Mouse (Mus musculus) cerebellum, adult 18-20 months (tissue): ENCODE data around the gene Ntng1.
A peak's percentile ranks its signal among the peaks of the same experiment; 100 is the strongest.
"Not testable (repeated sequence)": the region's sequence is repeated elsewhere in the genome, so short reads cannot be mapped to it uniquely, and the experiment has no call there.

ENCODE experiments used
- DNase-seq, 2 experiments: peaks; one replicate each; pipeline ENCODE4 v3.0.0; 2021

Gene Ntng1

GRCm38 (mm10) chr3:109775200-109775599 lies 368.6 kb downstream of the Ntng1 start:
- DNase-seq: no peak

- DNase-seq: no peak
Observed at GRCm38 (mm10) chr3:109772120-109772519, 371.7 kb downstream of the Ntng1 start.

GRCm38 (mm10) chr3:109766939-109767338 lies 376.9 kb downstream of the Ntng1 start:
- DNase-seq: no peak

DNA sequence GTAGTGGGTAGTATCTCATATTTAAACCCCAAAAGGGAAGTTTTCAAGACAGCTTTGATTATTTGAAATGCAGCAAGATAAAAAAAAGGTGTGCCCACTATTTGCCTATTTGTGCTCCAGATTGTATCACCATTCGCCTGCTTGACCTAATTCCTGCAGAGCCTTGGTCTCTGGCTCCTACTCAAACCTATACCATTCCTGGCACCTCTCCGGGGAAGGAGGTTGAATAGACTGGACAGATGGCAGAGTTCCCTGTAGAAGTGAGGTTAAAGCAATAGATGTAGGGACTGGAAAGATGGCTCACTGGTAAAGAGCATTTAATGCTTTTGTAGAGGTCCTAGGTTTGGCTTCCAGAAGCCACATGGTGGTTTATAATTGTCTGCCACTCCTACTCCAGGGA lies 378.2 kb downstream of the Ntng1 start:
- DNase-seq: peak; percentile 70

GRCm38 (mm10) chr3:109765141-109765540 lies 378.7 kb downstream of the Ntng1 start:
- DNase-seq: no peak

- no peak for DNase-seq
Observed at GRCm38 (mm10) chr3:109756426-109756825, 387.4 kb downstream of the Ntng1 start.

GRCm38 (mm10) chr3:109747593-109747992 lies 396.2 kb downstream of the Ntng1 start:
- DNase-seq: not testable (repeated sequence)

DNA sequence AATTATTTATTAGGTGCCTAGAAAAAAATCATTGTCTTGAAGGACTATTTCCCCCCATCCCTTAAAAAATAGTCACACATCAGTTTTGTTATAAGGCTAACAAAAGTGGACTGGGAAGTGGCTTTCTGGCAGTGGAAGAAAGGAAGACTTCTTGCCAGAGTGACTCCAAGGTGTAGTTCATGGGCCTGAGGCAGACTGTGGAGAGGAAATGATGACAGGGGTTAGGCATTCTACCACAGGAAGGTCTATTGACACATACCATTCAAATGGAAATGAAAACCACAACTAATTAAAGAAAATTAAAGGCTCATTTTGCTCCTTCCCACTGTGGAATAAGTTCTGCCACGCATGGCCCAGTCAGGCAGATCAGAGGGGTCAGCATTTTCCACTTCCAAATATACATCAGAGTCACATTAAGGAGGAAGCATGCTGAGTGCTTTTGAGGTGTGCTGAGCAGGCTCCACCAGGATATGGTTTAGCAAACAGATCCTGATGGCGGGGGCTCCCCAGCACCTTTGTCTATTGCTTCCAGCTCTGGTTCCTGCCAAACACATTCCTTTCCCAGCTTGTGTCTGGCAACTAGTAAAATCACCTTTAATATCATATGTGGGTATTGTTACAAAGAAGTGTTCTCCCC lies 403.2 kb downstream of the Ntng1 start:
- DNase-seq: no peak

- DNase-seq: peak; percentile 43 to 47
Observed at GRCm38 (mm10) chr3:109732327-109733182, 411.3 kb downstream of the Ntng1 start.

GRCm38 (mm10) chr3:109731592-109732230 lies 412.1 kb downstream of the Ntng1 start:
- DNase-seq: no peak
